Mouse (Mus musculus) frontal cortex, adult (tissue): ENCODE results near the gene Mpst.

Experiments used
- ATAC-seq: cut with Nextera tagmentation; 2 replicates; pipeline ENCODE4 v1.9.2; 2017; ENCODE audit warnings: mild to moderate bottlenecking, moderate library complexity, mixed read lengths; ENCODE audit not compliant: low TSS enrichment

The Mpst gene

GRCm38 (mm10) chr15:78406293-78406934, at the start of gene Mpst:
Mpst (plus strand) TSS chr15:78406416.
- ATAC-seq, result peak; percentile 84

- ATAC-seq, result no peak
Measured at GRCm38 (mm10) chr15:78365916-78366315, 40.3 kb upstream of the Mpst start.

GRCm38 (mm10) chr15:78366875-78367274, 39.3 kb upstream of the Mpst start:
- peak; percentile 60 for ATAC-seq

- ATAC-seq, result peak; percentile 43; the same call in 1 of the 2 replicates
Measured at GRCm38 (mm10) chr15:78367811-78368210, 38.4 kb upstream of the Mpst start.

GRCm38 (mm10) chr15:78368926-78369346, 37.3 kb upstream of the Mpst start:
- ATAC-seq, result 0 out of 2 replicates have a peak, but pooled peaks have one; percentile 29

- ATAC-seq, result 0 out of 2 replicates have a peak, but pooled peaks have one; percentile 8
Measured at GRCm38 (mm10) chr15:78369641-78370040, 36.6 kb upstream of the Mpst start.

- no peak for ATAC-seq
Measured at GRCm38 (mm10) chr15:78372796-78373195, 33.4 kb upstream of the Mpst start.

GRCm38 (mm10) chr15:78374204-78374603, 32.0 kb upstream of the Mpst start:
- peak; percentile 45; the same call in 1 of the 2 replicates for ATAC-seq

- no peak for ATAC-seq
Measured at GRCm38 (mm10) chr15:78377859-78378258, 28.4 kb upstream of the Mpst start.

GRCm38 (mm10) chr15:78378556-78378955, 27.7 kb upstream of the Mpst start:
- no peak for ATAC-seq

- ATAC-seq, result peak; percentile 39
Measured at GRCm38 (mm10) chr15:78380208-78380607, 26.0 kb upstream of the Mpst start.

- ATAC-seq, result no peak
Measured at GRCm38 (mm10) chr15:78380741-78381140, 25.5 kb upstream of the Mpst start.

GRCm38 (mm10) chr15:78382115-78382514, 24.1 kb upstream of the Mpst start:
- ATAC-seq, result no peak

- peak; percentile 72 for ATAC-seq
Measured at GRCm38 (mm10) chr15:78383450-78384219, 22.6 kb upstream of the Mpst start.

GRCm38 (mm10) chr15:78384220-78385116, 21.7 kb upstream of the Mpst start:
- ATAC-seq, result peak; percentile 42

- ATAC-seq, result no peak
Measured at GRCm38 (mm10) chr15:78385564-78385963, 20.7 kb upstream of the Mpst start.

- peak; percentile 62; the same call in 1 of the 2 replicates for ATAC-seq
Measured at GRCm38 (mm10) chr15:78390855-78391254, 15.4 kb upstream of the Mpst start.

GRCm38 (mm10) chr15:78395478-78395962, 10.7 kb upstream of the Mpst start, which contains the start of gene Tex33:
Tex33 (minus strand) TSS chr15:78395912.
- no peak for ATAC-seq

GRCm38 (mm10) chr15:78401345-78401744, 4.9 kb upstream of the Mpst start:
- no peak for ATAC-seq

- no peak for ATAC-seq
Measured at GRCm38 (mm10) chr15:78401921-78402320, 4.3 kb upstream of the Mpst start.

GRCm38 (mm10) chr15:78402423-78402822, 3.8 kb upstream of the Mpst start:
- ATAC-seq, result no peak

GRCm38 (mm10) chr15:78403301-78403741, 2.9 kb upstream of the Mpst start:
- no peak for ATAC-seq
